Mouse (Mus musculus): ENCODE measurements around the gene Znrd1. TPM values are rescaled to one million over a fixed set of nuclear protein-coding genes. Genes with fewer than 3 reads are reported as not detected.

The Znrd1 gene
- polyA plus RNA-seq, 1 experiment from 2014 or later = 115 TPM

DNA sequence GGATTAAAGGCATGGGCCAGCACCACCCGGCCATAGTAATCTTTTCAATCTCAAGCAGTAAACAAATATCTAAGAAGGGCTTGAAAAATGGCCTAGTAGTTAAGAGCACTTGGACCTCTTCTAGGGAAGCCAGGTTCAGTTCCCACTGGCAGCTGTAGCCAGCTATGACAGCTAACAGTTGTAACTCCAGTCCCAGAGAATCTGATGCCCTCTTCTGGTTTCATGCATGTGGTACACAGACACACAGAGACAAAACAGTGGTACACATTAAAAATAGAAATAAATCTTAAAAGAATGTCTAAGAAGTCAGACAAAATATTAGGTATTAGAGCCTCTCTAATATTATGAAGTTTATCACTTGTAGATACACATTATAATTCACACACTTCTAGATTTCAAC lies 2.8 kb upstream of the Znrd1 start:
- peaks cover 13% of the 10 kb centered on the region for H3K4me1 ChIP-seq
- H3K9me3 ChIP-seq = no peaks in the 10 kb centered on the region
- H3K27ac ChIP-seq = no peak overlapping the region
- H3K9ac ChIP-seq = no peak overlapping the region
- WGBS = 80% methylated on average over 1 of the region's 1 CpGs
- no peaks in the 10 kb centered on the region for H3K27me3 ChIP-seq
- H3K4me3 ChIP-seq = no peak overlapping the region
- ATAC-seq (ENCODE audit: insufficient number of reproducible peaks, insufficient read depth, low FRiP score, low TSS enrichment, low read depth) = no peak
- peaks cover 6% of the 10 kb centered on the region; the same call in 1 of the 2 replicates for H3K36me3 ChIP-seq
- H3K4me2 ChIP-seq = no peak overlapping the region

DNA sequence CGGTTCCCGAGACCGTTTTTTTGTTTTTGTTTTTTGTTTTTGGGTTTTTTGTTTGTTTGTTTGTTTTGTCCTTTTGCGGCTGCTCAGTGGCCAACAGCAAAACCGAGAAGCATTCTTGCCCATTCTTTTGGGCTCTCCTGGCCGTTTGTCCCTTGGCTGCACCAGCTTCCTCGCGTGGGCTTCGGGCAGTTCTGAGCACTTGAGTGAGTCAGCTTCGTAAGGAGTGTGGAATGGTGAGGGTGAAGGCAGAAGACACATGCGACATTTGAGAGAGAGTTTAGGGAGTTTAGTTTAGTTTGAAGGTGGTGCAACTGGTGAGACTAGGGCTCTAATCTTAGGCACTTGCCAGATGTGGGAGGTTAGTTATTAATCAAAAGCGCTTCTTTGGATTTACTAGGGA lies 525 bp upstream of the Znrd1 start:
- peak overlapping the region; percentile 82 for H3K9ac ChIP-seq
- no peaks in the 10 kb centered on the region for H3K27me3 ChIP-seq
- no peak for ATAC-seq (ENCODE audit: insufficient number of reproducible peaks, insufficient read depth, low FRiP score, low TSS enrichment, low read depth)
- H3K4me3 ChIP-seq = peak overlapping the region; percentile 64
- no peaks in the 10 kb centered on the region for H3K9me3 ChIP-seq
- H3K27ac ChIP-seq = peak overlapping the region; percentile 77
- WGBS = 12% methylated on average over 12 of the region's 12 CpGs
- H3K36me3 ChIP-seq = peaks cover 13% of the 10 kb centered on the region; the same call in 1 of the 2 replicates
- peaks cover 13% of the 10 kb centered on the region for H3K4me1 ChIP-seq
- peak overlapping the region; percentile 74 for H3K4me2 ChIP-seq

DNA sequence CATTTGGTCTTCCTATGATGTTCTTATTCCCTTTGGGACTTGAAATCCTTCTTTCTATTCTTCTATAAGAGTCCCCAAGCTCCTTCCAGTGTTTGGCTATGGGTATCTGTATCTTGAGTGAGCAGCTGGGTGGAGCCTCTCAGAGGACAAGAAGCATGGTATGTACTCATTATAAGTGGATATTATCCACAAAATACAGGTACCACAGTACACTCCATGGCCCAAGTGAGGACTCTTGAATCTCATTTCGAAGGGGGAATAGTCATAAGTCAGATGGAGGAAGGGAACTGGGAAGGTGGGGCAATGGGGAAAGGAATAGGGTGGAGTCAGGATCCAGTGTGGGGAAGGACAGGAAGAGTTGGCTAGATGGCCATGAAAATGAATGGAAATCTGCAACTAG lies 5.3 kb downstream of the Znrd1 start:
- Histone ChIP-seq H3K9ac (no peak overlapping the region), H3K4me1 (peaks cover 18% of the 10 kb centered on the region), H3K9me3 (no peaks in the 10 kb centered on the region), H3K36me3 (peaks cover 36% of the 10 kb centered on the region), H3K4me3 (no peak overlapping the region), H3K4me2 (no peak overlapping the region), H3K27me3 (peaks cover 11% of the 10 kb centered on the region), H3K27ac (no peak overlapping the region)
- ATAC-seq (ENCODE audit: insufficient number of reproducible peaks, insufficient read depth, low FRiP score, low TSS enrichment, low read depth) = no peak
- WGBS = 79% methylated on average over 1 of the region's 1 CpGs

DNA sequence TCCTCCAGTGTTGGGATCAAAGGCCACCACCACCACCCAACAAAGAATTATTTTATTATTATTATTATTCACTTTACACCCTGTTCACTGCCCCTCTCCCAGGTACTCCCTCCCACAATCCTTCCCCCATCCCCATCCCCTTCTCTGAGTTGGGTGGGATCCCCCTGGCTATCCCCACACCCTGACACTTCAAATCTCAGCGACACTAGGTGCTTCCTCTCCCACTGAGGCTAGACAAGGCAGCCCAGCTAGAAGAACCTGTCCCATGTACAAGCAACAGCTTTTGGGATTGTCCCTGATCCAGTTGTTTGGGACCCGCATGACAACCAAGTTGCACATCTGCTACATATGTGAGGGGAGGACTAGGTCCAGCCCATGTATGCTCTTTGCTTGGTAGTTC lies 5.7 kb downstream of the Znrd1 start:
- no peak overlapping the region for H3K4me2 ChIP-seq
- WGBS = 91% methylated on average over 2 of the region's 2 CpGs
- ATAC-seq (ENCODE audit: insufficient number of reproducible peaks, insufficient read depth, low FRiP score, low TSS enrichment, low read depth) = no peak

DNA sequence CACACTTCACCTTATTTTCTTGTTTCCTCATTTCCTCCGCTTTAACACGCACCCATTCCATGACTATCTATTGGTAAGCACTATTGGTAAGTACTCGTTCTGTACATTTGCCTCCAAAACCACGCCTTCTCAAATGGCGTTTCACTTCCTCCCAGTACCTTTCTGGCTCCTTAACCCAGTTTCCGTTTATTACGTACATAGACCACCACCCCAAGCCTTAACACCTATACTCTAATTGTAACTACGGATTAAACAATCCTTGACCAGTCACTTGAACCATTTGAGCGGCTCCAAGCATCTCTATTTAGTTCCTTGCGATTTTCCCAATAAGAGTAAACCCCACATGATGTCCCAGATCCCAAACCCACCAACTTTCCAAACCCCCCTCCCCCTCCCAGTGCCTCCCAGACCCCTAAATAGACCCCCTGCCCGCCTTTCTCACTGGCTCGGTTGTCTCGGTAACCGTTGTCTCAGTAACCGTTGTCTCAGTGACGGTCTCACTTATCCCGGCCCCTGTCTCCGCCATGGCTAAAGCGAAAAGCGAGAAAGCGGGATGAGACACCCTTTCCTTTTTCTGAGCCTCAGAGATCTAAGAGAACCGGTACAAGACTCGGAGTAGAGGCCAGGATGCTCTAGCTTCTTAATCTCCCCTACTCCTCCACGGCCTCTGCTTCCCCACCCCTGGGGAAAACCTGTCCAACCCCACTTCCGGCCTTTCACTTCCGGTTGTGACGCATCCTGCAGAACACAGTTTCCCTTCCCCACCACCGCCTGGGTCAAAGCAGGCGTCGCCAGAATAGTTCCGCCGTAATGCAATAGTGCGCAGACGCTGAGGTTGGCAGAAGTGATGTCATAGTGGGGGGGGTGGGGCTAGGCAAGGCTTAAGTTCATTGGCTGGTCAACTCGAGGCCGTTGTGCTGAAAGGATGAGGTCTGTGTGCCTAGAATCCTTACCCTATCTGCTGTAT lies 7.1 kb downstream of the Znrd1 start, which contains the start of gene Ppp1r11:
TSS of gene Ppp1r11 (minus strand) at position 761 of the 967 bp plus-strand sequence.
- peak within 1 kb of the TSS; percentile 71; the same call in 1 of the 2 replicates for H3K27ac ChIP-seq
- H3K9ac ChIP-seq = peak within 1 kb of the TSS; percentile 80
- H3K4me1 ChIP-seq = peaks cover 21% of the 10 kb centered on the region
- ATAC-seq (ENCODE audit: insufficient number of reproducible peaks, insufficient read depth, low FRiP score, low TSS enrichment, low read depth) = peak; percentile 97
- no peaks in the 10 kb centered on the region for H3K9me3 ChIP-seq
- peak within 1 kb of the TSS; percentile 74 for H3K4me3 ChIP-seq
- WGBS = 3% methylated on average over 36 of the region's 36 CpGs
- peak within 1 kb of the TSS; percentile 80 for H3K4me2 ChIP-seq
- peaks cover 17% of the 10 kb centered on the region for H3K27me3 ChIP-seq
- H3K36me3 ChIP-seq = peaks cover 30% of the 10 kb centered on the region

More for the DNA sequence above, 5.7 kb downstream of the Znrd1 start:
- no peaks in the 10 kb centered on the region for H3K9me3 ChIP-seq
- no peak overlapping the region for H3K27ac ChIP-seq
- peaks cover 19% of the 10 kb centered on the region for H3K4me1 ChIP-seq
- peaks cover 11% of the 10 kb centered on the region for H3K27me3 ChIP-seq
- H3K9ac ChIP-seq = no peak overlapping the region
- H3K36me3 ChIP-seq = peaks cover 36% of the 10 kb centered on the region
- no peak overlapping the region for H3K4me3 ChIP-seq

DNA sequence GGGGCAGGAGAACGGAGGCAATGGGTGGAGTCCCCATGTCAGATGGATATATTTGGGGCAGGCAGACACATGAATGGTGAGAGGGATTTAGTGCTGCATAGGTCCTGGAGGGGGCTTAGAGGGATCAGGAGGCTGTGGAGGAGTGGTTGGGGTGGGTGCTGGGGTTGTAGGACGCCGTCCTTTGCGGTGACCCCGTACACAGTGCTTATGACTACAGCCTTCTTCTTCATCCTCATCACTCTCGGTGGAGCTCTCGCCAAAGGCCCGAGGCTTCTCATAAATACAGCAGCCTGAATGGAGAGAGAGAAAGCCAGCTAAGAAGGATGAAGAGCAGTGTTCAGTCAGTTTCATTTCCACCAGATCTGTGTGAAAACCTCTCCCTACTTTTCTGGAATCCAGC lies 9.1 kb downstream of the Znrd1 start:
- no peaks in the 10 kb centered on the region for H3K9me3 ChIP-seq
- no peak overlapping the region for H3K4me3 ChIP-seq
- no peak for ATAC-seq (ENCODE audit: insufficient number of reproducible peaks, insufficient read depth, low FRiP score, low TSS enrichment, low read depth)
- no peak overlapping the region for H3K27ac ChIP-seq
- H3K4me1 ChIP-seq = peaks cover 21% of the 10 kb centered on the region
- H3K4me2 ChIP-seq = no peak overlapping the region
- 96% methylated on average over 8 of the region's 8 CpGs for WGBS
- H3K9ac ChIP-seq = no peak overlapping the region
- peaks cover 26% of the 10 kb centered on the region for H3K36me3 ChIP-seq
- H3K27me3 ChIP-seq = peaks cover 37% of the 10 kb centered on the region

DNA sequence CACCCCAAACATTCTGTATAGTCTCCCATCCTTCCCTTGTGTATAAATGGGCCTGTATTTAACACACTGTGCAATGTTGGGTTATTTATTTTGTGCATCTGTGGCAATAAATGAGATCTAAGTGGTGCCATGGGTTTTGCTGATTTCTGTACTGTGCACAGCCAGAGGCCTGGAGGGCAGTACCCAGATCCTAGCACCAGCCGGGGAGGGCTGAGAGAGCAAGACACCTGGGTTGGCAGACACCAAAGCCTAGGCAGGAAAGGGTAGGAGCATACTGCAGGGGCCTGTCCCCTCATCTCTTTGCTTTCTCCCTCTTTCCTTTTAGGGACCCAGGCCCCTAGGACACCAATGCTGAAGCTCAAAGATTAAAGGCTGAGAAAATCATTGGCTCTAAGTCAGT lies 10.1 kb downstream of the Znrd1 start:
- 90% methylated on average over 1 of the region's 1 CpGs for WGBS

DNA sequence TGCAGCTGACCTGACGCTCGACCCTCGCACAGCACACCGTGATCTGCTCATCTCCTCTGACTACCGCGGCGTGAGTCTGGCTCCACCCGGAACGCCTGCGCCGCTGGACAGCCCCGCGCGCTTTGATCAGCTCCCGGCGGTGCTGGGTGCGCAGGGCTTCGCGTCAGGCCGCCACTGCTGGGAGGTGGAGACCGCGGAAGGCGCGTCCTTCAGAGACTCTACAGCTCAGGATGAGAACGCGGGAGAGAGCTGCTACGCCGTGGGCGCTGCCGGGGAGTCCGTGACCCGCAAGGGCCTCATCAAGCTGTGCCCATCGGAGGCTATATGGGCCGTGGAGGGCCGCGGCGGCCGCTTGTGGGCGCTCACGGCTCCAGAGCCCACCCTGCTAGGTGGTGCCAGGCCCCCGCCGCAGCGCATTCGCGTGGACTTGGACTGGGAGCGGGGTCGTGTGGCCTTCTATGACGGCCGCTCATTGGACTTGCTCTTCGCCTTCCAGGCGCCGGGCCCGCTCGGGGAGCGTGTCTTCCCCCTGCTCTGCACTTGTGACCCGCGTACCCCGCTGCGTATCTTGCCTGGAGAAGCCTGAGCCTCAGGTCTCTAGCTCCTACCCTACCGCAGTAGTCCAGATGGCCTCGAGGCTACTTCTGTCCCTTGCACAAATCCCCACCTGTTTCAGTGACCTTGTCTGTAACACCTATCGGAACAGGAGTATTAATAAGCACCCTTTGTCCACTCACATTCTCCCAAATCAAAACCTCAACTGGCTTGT lies 11.1 kb downstream of the Znrd1 start:
- peaks cover 34% of the 10 kb centered on the region for H3K4me1 ChIP-seq
- H3K4me3 ChIP-seq = peak overlapping the region; percentile 57
- 0 out of 2 replicates have a peak, but pooled peaks have one; percentile 26 for ATAC-seq (ENCODE audit: insufficient number of reproducible peaks, insufficient read depth, low FRiP score, low TSS enrichment, low read depth)
- WGBS = 1% methylated on average over 61 of the region's 62 CpGs
- H3K9me3 ChIP-seq = no peaks in the 10 kb centered on the region
- H3K4me2 ChIP-seq = peak overlapping the region; percentile 97
- H3K9ac ChIP-seq = peak overlapping the region; percentile 80
- H3K36me3 ChIP-seq = peaks cover 17% of the 10 kb centered on the region
- peaks cover 57% of the 10 kb centered on the region for H3K27me3 ChIP-seq
- no peak overlapping the region; the same call in 1 of the 2 replicates for H3K27ac ChIP-seq

More for the DNA sequence above, 10.1 kb downstream of the Znrd1 start:
- Histone ChIP-seq H3K9me3 (no peaks in the 10 kb centered on the region), H3K4me3 (no peak overlapping the region), H3K27ac (no peak overlapping the region), H3K9ac (no peak overlapping the region), H3K4me1 (peaks cover 24% of the 10 kb centered on the region), H3K4me2 (no peak overlapping the region; the same call in 1 of the 2 replicates), H3K36me3 (peaks cover 20% of the 10 kb centered on the region), H3K27me3 (peaks cover 46% of the 10 kb centered on the region)
- no peak for ATAC-seq (ENCODE audit: insufficient number of reproducible peaks, insufficient read depth, low FRiP score, low TSS enrichment, low read depth)

DNA sequence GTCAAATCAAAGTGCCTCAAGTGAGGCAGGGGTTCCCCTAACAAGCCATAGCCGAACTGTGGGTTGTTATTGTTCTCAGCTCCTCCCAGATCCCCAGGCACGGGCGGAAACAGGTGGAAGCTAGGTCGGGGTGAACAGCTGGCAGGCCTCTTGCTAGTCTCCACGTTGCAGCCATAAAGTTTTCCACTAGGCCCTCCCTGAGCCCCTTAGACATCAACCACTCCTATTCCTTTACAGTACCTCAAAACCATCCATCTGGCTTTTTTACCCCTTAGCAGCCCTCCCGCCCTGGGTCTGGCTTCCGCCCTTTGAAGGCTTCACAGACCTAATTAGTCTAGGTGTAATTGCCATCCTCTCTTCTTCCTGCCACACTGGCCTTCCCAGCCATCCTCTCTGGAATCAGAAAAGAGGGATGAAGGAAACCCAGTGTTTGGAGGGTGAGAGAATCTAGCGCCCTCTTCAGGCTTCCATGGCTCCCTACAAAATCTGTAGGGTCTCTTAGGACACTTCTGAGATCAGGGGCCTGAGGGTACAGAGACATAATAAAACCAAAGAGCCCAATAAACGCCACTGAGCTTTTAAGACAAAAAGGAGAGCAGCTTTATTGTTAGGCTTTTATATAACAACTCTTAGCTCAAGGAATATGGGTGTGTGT lies 14.1 kb downstream of the Znrd1 start:
- H3K4me3 ChIP-seq = no peak overlapping the region
- H3K36me3 ChIP-seq = peaks cover 11% of the 10 kb centered on the region
- H3K9ac ChIP-seq = no peak overlapping the region
- peaks cover 80% of the 10 kb centered on the region for H3K27me3 ChIP-seq
- ATAC-seq (ENCODE audit: insufficient number of reproducible peaks, insufficient read depth, low FRiP score, low TSS enrichment, low read depth) = no peak
- H3K4me2 ChIP-seq = no peak overlapping the region
- H3K9me3 ChIP-seq = no peaks in the 10 kb centered on the region
- 17% methylated on average over 9 of the region's 9 CpGs for WGBS
- no peak overlapping the region for H3K27ac ChIP-seq
- H3K4me1 ChIP-seq = peaks cover 23% of the 10 kb centered on the region

DNA sequence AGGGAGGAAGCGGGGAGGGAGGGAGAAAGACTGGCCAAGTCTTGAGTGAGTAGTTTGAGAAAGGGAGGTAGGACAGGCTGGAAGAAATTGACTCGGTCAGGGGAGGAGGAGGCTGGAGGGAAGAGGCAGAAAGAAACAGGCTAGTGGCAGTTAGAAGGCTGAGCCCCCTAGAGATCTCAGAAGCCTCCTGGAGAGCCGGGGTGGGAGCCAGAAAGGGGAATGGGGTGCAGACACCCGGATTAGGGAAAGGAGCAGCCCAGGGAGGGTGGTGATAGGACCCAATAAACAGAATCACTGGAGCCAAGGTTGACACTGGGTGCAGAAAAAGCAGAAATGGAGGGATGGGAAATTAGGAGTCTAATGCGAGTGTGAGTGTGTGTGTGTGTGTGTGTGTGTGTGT lies 14.7 kb downstream of the Znrd1 start:
- peaks cover 5% of the 10 kb centered on the region for H3K36me3 ChIP-seq
- H3K4me2 ChIP-seq = peak overlapping the region; percentile 75; the same call in 1 of the 2 replicates
- peaks cover 23% of the 10 kb centered on the region for H3K4me1 ChIP-seq
- H3K27me3 ChIP-seq = peaks cover 81% of the 10 kb centered on the region
- 27% methylated on average over 5 of the region's 5 CpGs for WGBS
- no peak overlapping the region for H3K27ac ChIP-seq
- H3K9ac ChIP-seq = peak overlapping the region; percentile 64; the same call in 1 of the 2 replicates
- peak overlapping the region; percentile 45; the same call in 1 of the 2 replicates for H3K4me3 ChIP-seq
- H3K9me3 ChIP-seq = no peaks in the 10 kb centered on the region
- ATAC-seq (ENCODE audit: insufficient number of reproducible peaks, insufficient read depth, low FRiP score, low TSS enrichment, low read depth) = no peak

Measured in embryonic facial prominence, embryonic 13.5 days (tissue).